Mouse (Mus musculus): Measurements from ENCODE around the gene Gprc5a. TPM values are rescaled to one million over a fixed set of nuclear protein-coding genes. Genes with fewer than 3 reads are reported as not detected.

Gene Gprc5a
- polyA plus RNA-seq, 1 experiment from 2014 or later: 5.6 TPM

DNA sequence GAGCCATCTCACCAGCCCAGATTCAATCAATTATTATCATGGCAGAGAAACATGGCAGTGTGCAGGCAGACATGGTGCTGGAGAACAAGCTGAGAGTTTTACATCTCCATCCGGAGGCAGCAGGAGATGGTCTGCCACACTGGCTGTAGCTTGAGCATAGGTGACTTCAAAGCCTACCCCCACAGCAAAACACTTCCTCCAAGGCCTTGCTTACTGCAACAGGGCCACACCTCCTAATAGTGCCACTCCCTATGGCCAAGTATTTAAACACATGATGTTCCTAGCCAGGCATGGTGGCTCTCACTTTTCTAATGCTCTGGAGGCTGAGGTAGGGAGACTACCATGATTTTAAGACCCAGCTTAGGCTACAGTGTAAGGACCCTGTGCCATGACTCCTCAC is 20.3 kb downstream of the Gprc5a start:
- H3K4me2 ChIP-seq (ENCODE audit: low read depth, low read length): no peak overlapping the region
- ATAC-seq (replicated peaks; ENCODE audit: extremely low read depth, insufficient read depth, low FRiP score): no peak
- peaks cover 5% of the 10 kb centered on the region for H3K4me1 ChIP-seq (ENCODE audit: control insufficient read depth, insufficient read depth, low read length)
- H3K4me3 ChIP-seq (ENCODE audit: low read length): no peak overlapping the region
- H3K9ac ChIP-seq (ENCODE audit: low read length): no peak overlapping the region
- H3K27me3 ChIP-seq (ENCODE audit: control insufficient read depth, insufficient read depth, low read length): no peaks in the 10 kb centered on the region; the same call in 1 of the 2 replicates
- 79% methylated on average over 1 of the region's 1 CpGs for WGBS
- no peak overlapping the region for H3K27ac ChIP-seq (ENCODE audit: low read length)
- no peaks in the 10 kb centered on the region for H3K9me3 ChIP-seq (replicated peaks; ENCODE audit: control insufficient read depth, low read length)
- H3K36me3 ChIP-seq (ENCODE audit: control insufficient read depth, insufficient read depth): no peaks in the 10 kb centered on the region

DNA sequence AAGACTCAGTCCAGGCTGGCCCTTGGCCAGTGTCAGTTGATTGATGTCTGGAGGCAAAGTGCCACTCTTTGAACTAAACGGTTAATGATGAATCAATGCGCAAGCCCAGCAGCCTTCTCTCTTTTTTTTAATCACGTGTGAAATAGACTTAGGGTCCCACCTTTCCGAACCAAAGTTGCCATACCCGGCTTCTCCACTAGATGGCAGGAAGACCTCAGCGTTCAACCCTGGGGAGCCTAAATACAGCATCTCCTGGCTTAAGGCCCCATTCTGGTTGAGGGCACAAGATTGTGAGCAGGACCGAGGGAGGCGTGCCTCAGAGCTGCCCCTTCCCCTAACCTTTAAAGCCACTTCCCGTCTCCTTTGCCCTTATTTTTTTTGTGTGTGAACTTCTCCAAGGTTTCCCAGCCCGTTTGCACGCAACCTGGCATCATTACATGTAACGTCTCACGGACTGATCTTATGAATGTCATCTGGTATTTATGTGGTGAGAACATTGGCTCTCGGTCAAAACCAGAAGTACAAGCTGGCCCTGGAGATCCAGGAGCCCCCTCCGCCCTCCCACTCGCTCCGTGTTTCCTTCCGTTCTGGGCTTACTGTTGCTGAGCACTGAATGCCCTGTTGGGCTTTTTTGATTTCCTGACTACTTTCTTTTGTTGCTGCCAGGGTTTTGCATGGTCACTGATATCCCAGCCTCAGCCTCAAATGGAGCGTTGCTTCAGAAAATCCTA is 22.4 kb downstream of the Gprc5a start:
- no peaks in the 10 kb centered on the region; the same call in 1 of the 2 replicates for H3K27me3 ChIP-seq (ENCODE audit: control insufficient read depth, insufficient read depth, low read length)
- peak overlapping the region; percentile 35 for H3K4me3 ChIP-seq (ENCODE audit: low read length)
- WGBS: 23% methylated on average over 19 of the region's 19 CpGs
- no peak overlapping the region for H3K9ac ChIP-seq (ENCODE audit: low read length)
- H3K27ac ChIP-seq (ENCODE audit: low read length): peak overlapping the region; percentile 42
- H3K4me1 ChIP-seq (ENCODE audit: control insufficient read depth, insufficient read depth, low read length): peaks cover 5% of the 10 kb centered on the region
- no peaks in the 10 kb centered on the region for H3K36me3 ChIP-seq (ENCODE audit: control insufficient read depth, insufficient read depth)
- H3K9me3 ChIP-seq (replicated peaks; ENCODE audit: control insufficient read depth, low read length): no peaks in the 10 kb centered on the region
- ATAC-seq (replicated peaks; ENCODE audit: extremely low read depth, insufficient read depth, low FRiP score): peak; percentile 76
- peak overlapping the region; percentile 62 for H3K4me2 ChIP-seq (ENCODE audit: low read depth, low read length)

DNA sequence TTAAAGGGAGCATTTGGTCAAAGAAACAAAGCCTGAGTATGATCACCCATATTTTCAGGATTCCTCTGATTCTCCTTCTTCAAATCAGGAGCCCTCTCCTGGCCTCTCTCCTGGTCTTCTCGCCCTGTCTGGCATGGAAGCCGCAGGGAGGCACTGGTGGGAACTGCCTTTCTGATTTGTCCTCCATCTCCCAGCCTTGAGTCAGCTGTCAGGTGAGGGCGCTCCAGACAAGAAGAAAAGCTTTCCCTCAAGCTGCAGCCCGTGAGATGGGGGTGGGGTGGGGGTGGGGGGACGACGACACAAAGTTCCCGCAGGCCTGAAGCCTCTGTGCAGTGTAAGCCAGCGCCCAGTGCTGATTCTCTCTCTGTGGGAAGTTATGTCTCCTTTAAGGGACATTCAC is 24.3 kb downstream of the Gprc5a start:
- Histone ChIP-seq H3K27ac (ENCODE audit: low read length) (no peak overlapping the region), H3K27me3 (ENCODE audit: control insufficient read depth, insufficient read depth, low read length) (no peaks in the 10 kb centered on the region; the same call in 1 of the 2 replicates), H3K9me3 (replicated peaks; ENCODE audit: control insufficient read depth, low read length) (no peaks in the 10 kb centered on the region), H3K36me3 (ENCODE audit: control insufficient read depth, insufficient read depth) (no peaks in the 10 kb centered on the region), H3K9ac (ENCODE audit: low read length) (no peak overlapping the region), H3K4me2 (ENCODE audit: low read depth, low read length) (no peak overlapping the region), H3K4me3 (ENCODE audit: low read length) (no peak overlapping the region), H3K4me1 (ENCODE audit: control insufficient read depth, insufficient read depth, low read length) (peaks cover 5% of the 10 kb centered on the region)
- WGBS: 25% methylated on average over 8 of the region's 8 CpGs
- no peak for ATAC-seq (replicated peaks; ENCODE audit: extremely low read depth, insufficient read depth, low FRiP score)

DNA sequence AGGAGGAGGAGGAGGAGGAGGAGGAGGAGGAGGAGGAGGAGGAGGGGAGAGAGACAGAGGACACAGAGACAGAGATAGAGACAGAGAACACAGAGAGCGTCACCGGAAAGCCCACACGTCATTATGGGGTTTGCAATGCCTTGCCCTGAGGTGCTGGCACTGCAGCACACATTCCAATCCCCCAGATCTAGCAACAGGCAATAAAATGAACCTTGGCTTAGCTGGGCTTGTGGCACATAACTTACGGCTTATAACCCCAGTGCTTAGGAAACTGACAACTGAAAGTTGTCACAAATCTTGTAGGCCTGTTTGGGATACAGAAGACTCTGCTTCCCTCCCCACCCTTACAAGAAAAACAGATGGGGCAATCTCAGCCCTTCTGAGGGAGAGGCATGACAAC is 25.2 kb downstream of the Gprc5a start:
- 66% methylated on average over 4 of the region's 4 CpGs for WGBS
- H3K36me3 ChIP-seq (ENCODE audit: control insufficient read depth, insufficient read depth): no peaks in the 10 kb centered on the region
- H3K27me3 ChIP-seq (ENCODE audit: control insufficient read depth, insufficient read depth, low read length): no peaks in the 10 kb centered on the region; the same call in 1 of the 2 replicates
- no peaks in the 10 kb centered on the region for H3K9me3 ChIP-seq (replicated peaks; ENCODE audit: control insufficient read depth, low read length)
- peaks cover 5% of the 10 kb centered on the region for H3K4me1 ChIP-seq (ENCODE audit: control insufficient read depth, insufficient read depth, low read length)
- no peak overlapping the region for H3K4me3 ChIP-seq (ENCODE audit: low read length)
- H3K9ac ChIP-seq (ENCODE audit: low read length): no peak overlapping the region
- ATAC-seq (replicated peaks; ENCODE audit: extremely low read depth, insufficient read depth, low FRiP score): no peak
- H3K27ac ChIP-seq (ENCODE audit: low read length): no peak overlapping the region
- H3K4me2 ChIP-seq (ENCODE audit: low read depth, low read length): no peak overlapping the region

DNA sequence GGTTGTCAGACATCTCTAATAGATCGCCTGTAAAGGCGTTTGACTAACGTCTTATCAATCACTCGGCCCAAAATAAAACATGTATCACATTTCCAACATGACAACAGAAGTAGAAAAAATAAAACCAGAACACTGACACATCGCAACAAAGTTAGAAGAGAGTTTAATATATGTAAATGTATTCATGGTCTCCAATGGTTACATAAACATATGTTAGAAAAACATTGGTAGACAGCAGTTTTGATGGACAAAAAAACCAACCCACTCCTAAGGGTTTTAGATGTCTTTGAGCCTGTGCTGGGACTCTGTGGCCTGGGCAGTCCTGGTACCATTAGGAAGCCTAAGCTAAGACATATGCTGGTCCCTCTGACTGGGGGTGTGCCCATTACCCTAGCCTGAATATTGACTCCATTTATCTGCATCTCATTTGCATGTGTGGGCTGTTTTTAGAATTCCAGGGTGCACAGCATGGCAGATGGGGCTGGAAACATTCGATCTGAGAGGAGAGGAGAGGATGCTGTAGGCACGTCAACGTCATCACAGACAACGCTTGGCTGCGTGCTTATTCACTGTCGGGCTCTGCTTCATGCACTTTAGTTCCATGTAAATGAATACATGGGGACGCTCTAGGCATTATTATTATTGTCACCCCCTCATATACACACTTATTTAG is 27.5 kb downstream of the Gprc5a start:
- Histone ChIP-seq H3K9ac (ENCODE audit: low read length) (no peak overlapping the region), H3K9me3 (replicated peaks; ENCODE audit: control insufficient read depth, low read length) (no peaks in the 10 kb centered on the region), H3K27me3 (ENCODE audit: control insufficient read depth, insufficient read depth, low read length) (no peaks in the 10 kb centered on the region; the same call in 1 of the 2 replicates), H3K27ac (ENCODE audit: low read length) (no peak overlapping the region), H3K4me1 (ENCODE audit: control insufficient read depth, insufficient read depth, low read length) (peaks cover 4% of the 10 kb centered on the region), H3K4me3 (ENCODE audit: low read length) (no peak overlapping the region), H3K36me3 (ENCODE audit: control insufficient read depth, insufficient read depth) (no peaks in the 10 kb centered on the region), H3K4me2 (ENCODE audit: low read depth, low read length) (no peak overlapping the region)
- 83% methylated on average over 12 of the region's 12 CpGs for WGBS
- ATAC-seq (replicated peaks; ENCODE audit: extremely low read depth, insufficient read depth, low FRiP score): no peak

DNA sequence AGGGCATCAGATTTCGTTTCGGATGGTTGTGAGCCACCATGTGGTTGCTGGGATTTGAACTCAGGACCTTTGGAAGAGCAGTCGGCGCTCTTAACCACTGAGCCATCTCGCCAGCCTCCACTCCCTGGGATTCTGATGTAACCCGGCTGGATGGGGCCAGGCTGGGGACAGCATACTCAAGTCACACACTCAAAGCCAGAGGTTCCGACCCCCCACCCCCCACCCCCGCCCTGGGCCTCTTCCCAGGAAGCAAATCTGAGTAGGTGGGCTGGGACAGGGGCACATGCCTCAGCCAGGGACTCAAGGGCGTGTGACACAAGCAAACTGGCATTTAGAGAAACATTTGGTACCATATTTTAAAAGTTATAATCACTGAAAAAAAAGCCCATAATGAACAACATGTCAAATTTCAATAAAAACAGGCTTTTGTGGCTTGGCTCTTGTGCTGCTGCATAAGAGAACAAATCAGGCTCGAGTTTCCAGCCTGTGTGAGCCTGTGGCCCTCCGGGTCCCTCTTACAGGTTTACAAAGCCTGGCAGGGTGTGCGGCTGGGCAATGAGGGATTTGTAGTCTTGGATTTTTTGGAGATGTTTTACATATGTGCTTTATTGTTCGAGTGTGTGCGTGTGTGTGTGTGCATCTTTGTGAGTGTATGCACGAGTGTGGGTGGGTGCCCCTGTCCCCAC is 35.5 kb downstream of the Gprc5a start:
- Histone ChIP-seq H3K4me2 (ENCODE audit: low read depth, low read length) (no peak overlapping the region), H3K27ac (ENCODE audit: low read length) (no peak overlapping the region), H3K36me3 (ENCODE audit: control insufficient read depth, insufficient read depth) (no peaks in the 10 kb centered on the region), H3K9ac (ENCODE audit: low read length) (no peak overlapping the region), H3K9me3 (replicated peaks; ENCODE audit: control insufficient read depth, low read length) (no peaks in the 10 kb centered on the region), H3K27me3 (ENCODE audit: control insufficient read depth, insufficient read depth, low read length) (no peaks in the 10 kb centered on the region), H3K4me1 (ENCODE audit: control insufficient read depth, insufficient read depth, low read length) (no peaks in the 10 kb centered on the region), H3K4me3 (ENCODE audit: low read length) (no peak overlapping the region)
- WGBS: 75% methylated on average over 15 of the region's 15 CpGs
- no peak for ATAC-seq (replicated peaks; ENCODE audit: extremely low read depth, insufficient read depth, low FRiP score)

DNA sequence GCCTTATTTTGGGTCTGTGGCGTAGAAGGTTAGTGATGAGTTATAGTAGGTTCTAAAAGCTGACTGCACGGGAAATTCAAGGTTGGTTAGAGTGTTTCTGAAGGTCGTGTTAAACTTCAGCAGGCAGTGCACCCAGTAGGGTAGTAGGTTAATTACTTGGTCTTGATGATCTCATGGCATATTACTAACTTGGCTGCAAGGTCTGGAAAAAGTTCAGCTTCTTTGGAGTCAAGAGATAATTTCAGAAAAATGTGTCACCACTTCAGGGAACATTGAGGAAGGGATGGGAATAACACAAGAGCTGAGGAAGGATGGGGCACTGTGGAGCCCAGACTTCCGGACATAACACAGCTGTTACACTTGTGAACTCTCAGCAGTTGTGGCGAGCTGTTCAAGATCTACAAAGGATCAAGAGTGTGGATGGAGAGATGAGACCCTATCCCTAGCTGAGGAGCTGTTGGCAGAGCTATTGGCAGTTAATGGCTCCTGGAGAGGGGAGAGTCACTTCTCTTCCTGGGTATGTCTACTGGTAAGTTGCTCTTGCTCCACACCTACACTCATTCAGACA is 37.4 kb downstream of the Gprc5a start:
- H3K9me3 ChIP-seq (replicated peaks; ENCODE audit: control insufficient read depth, low read length): no peaks in the 10 kb centered on the region
- H3K27me3 ChIP-seq (ENCODE audit: control insufficient read depth, insufficient read depth, low read length): no peaks in the 10 kb centered on the region
- no peak for ATAC-seq (replicated peaks; ENCODE audit: extremely low read depth, insufficient read depth, low FRiP score)
- 67% methylated on average over 5 of the region's 5 CpGs for WGBS
- H3K36me3 ChIP-seq (ENCODE audit: control insufficient read depth, insufficient read depth): no peaks in the 10 kb centered on the region
- no peak overlapping the region for H3K27ac ChIP-seq (ENCODE audit: low read length)
- H3K4me1 ChIP-seq (ENCODE audit: control insufficient read depth, insufficient read depth, low read length): no peaks in the 10 kb centered on the region
- no peak overlapping the region for H3K4me2 ChIP-seq (ENCODE audit: low read depth, low read length)
- no peak overlapping the region for H3K4me3 ChIP-seq (ENCODE audit: low read length)
- no peak overlapping the region for H3K9ac ChIP-seq (ENCODE audit: low read length)

DNA sequence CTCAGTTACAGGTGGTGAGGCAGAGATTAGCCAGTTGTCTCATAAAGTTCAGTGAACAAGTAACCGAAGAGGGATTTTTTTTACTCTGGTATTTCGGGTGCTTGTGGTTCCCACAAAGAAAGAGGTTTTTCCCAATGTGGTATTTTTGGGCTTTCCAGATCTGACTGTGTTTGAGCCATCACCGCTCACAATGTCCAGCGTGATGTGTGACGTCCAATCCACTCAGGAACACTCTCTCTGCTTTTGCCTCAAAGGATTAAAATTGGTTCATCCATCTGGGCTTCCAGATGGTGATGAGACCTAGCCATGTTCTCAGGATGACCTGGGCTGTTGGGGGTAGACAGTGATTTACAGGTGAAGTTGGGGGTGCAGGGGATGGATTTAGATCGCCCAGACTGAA is 41.6 kb downstream of the Gprc5a start:
- no peak overlapping the region for H3K4me3 ChIP-seq (ENCODE audit: low read length)
- ATAC-seq (replicated peaks; ENCODE audit: extremely low read depth, insufficient read depth, low FRiP score): no peak
- H3K36me3 ChIP-seq (ENCODE audit: control insufficient read depth, insufficient read depth): no peaks in the 10 kb centered on the region
- H3K27ac ChIP-seq (ENCODE audit: low read length): no peak overlapping the region
- no peaks in the 10 kb centered on the region for H3K9me3 ChIP-seq (replicated peaks; ENCODE audit: control insufficient read depth, low read length)
- 86% methylated on average over 6 of the region's 6 CpGs for WGBS
- no peak overlapping the region for H3K4me2 ChIP-seq (ENCODE audit: low read depth, low read length)
- no peak overlapping the region for H3K9ac ChIP-seq (ENCODE audit: low read length)
- no peaks in the 10 kb centered on the region for H3K27me3 ChIP-seq (ENCODE audit: control insufficient read depth, insufficient read depth, low read length)
- no peaks in the 10 kb centered on the region for H3K4me1 ChIP-seq (ENCODE audit: control insufficient read depth, insufficient read depth, low read length)

Data from heart, embryonic 16.5 days (tissue).